Mouse (Mus musculus) lung, postnatal 10 days (tissue): ENCODE measurements at regions not wholly inside any gene's neighbourhood (a gene's known extent, or its start where the extent isn't known, plus 50 kb on each side); places are given as distances from the start of the nearest gene placed in this dataset.
"Not testable (repeated sequence)": the region's sequence is repeated elsewhere in the genome, so short reads cannot be mapped to it uniquely, and the experiment has no call there.

Experiments
- DNase-seq: peaks from one replicate; pipeline ENCODE4 v3.0.0; 2021

GRCm38 (mm10) chr15:24588943-24589342, 824.6 kb downstream of the Basp1 start:
- peak; percentile 64 for DNase-seq

DNA sequence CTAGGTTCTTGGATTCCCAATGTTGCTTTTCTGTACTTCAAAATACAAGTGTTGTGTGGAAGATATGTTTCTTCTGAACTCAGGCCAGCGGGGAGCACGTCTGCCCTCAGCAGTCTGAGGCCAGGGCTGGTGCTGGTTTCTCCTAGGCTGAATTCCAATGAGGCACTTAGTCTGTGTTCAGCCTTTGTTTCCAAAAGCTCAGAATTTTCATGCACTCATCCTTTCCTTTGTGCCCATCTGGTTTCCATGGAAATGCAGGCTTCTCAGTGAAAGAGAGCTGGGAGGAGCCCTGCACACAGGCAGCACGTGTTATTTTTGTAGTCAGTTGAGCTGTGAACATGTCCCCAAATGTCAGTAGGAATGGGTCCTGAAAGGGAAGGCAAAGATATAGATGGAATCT, 846.6 kb downstream of the Basp1 start:
- DNase-seq, result no peak

- no peak for DNase-seq
Observed at GRCm38 (mm10) chr15:24556806-24557205, 856.8 kb downstream of the Basp1 start.

DNA sequence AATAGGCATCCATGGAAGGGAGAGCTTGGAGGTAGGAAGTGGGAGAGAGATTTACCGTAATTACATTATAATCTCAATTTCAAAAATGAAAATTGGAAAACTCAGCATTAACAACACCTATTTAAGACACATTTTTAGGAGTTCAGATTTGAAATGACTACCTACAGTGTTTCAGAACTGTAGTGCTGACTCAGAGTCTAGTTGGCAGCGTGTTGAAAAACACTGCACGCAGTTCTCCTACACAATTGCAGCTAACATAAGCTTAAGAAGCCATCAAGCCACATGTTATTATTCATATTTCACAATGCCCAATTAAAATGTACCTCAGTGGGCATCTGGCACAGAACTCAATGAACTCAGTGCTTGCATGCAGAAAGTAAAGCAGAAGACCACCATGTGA, 863.5 kb downstream of the Basp1 start:
- no peak for DNase-seq

- DNase-seq, result no peak
Observed at GRCm38 (mm10) chr15:24530065-24530464, 883.5 kb downstream of the Basp1 start.

DNA sequence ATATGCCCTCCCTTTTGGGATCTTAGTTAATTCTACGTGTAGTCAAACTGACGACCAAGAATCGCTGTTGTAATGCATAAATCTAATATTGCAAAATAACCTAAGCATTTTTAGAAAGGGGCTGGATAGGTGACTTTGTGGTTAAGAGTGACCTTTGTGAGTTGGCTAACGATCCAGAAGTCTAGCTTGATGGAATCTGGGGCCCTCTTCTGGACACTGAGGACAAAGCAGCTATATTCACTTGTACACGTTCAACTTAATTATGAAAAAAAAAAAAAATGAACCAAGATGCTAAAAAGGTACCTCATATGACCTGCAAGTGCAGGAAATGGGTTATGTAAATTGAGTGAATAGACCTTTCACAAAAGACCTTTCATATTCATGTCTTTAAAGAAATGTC, 886.2 kb downstream of the Basp1 start:
- DNase-seq, result no peak

GRCm38 (mm10) chr15:24513926-24514325, 899.6 kb downstream of the Basp1 start:
- no peak for DNase-seq

DNA sequence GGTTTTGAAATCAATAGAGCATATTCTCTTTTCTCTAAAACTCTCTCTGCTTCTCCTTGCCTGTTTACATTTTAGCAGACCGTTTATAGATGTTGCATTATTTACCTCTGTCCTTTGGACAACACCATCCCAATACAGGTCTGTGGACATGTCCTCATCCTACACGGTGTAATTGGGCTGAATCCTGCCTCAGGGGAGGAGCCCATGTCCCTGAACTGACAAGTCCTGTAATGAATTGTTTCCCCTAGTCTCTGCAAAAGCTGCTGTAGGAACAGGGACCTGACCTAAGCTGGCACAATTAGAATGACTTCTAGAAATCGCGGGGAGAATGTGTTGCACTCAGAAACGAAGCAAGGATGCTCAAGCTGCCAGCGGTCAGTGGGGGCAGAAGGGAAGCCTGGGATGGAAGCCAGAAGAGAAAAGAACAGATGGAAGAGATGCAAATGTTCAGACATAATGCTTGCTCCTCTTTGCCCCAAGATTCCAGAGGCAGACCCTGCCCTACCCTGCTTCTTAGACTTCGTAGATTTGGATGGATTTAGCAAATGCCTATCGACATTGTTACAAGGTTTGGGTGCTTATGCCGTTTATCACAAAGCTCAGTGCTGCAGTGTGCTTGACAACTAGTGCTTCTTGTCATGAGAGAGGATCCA, 911.5 kb downstream of the Basp1 start:
- no peak for DNase-seq

DNA sequence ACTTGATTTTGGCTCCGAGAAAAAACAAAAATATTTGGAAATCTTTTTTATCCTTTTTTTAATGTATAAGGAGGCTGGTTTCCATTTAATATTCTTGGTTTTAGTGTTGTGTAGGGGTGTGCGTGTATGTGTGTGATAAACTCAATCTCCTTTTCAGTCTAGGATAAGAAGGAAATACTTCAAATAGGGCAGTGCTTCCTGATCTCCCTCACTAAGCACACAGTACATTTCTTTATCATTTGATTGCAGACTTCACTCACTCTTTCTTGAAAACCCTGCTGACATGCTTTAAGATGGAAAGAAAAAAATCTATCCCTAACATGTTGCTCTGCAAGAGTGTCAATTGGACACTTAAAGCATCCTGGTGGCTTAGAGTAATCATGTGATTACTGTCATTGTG, 927.3 kb downstream of the Basp1 start:
- no peak for DNase-seq

GRCm38 (mm10) chr15:24468239-24468638, 945.3 kb downstream of the Basp1 start:
- no peak for DNase-seq

- DNase-seq, result no peak
Observed at GRCm38 (mm10) chr15:24457726-24458125, 955.8 kb downstream of the Basp1 start.

GRCm38 (mm10) chr15:24433083-24433482, 980.5 kb downstream of the Basp1 start:
- DNase-seq, result no peak

DNA sequence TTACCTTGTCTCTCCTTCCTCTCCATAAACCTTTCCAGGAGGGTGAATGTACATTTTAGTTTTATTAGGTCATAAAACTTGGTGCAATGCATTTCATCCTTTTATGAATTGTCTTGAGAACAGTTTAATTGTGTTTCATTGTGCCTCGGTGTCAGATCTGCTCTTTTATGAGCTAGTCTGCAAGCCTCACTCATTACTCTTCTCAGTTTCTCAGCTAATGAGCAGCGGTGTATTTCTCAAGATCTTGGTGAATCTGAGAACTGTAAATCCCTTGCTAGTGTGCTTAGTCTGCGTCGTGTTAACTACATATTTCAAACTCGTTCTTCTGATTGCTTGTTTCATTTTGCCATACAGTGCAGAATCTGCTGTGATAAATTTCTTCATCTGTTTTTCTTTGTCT, 984.4 kb downstream of the Basp1 start:
- DNase-seq, result no peak

GRCm38 (mm10) chr15:24422333-24422942, 991.1 kb downstream of the Basp1 start:
- no peak for DNase-seq

GRCm38 (mm10) chr15:24419736-24420135, 993.8 kb downstream of the Basp1 start:
- no peak for DNase-seq

- no peak for DNase-seq
Observed at GRCm38 (mm10) chr15:24419186-24419585, 994.4 kb downstream of the Basp1 start.

- DNase-seq, result peak; percentile 35
Observed at GRCm38 (mm10) chr15:24407691-24408090, 1005.9 kb downstream of the Basp1 start.

DNA sequence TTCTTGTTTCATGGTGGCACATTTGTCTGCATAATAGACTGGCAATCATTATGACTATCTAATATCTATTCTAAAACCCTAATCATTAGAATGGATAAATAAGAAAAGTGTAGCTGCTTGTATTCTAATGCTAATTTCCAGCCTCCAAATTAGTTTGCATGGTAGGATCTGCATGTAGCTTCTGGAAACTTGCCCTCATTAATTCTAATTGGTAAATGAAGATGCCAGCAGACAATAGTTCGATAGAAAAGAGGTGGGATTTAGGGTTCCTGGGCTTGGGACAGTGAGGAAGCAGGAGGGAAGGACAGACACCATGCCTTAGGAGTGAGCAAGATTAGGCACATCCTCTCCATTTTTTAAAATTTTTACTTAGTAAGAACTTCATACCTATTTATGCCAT, 1008.3 kb downstream of the Basp1 start:
- DNase-seq, result no peak

DNA sequence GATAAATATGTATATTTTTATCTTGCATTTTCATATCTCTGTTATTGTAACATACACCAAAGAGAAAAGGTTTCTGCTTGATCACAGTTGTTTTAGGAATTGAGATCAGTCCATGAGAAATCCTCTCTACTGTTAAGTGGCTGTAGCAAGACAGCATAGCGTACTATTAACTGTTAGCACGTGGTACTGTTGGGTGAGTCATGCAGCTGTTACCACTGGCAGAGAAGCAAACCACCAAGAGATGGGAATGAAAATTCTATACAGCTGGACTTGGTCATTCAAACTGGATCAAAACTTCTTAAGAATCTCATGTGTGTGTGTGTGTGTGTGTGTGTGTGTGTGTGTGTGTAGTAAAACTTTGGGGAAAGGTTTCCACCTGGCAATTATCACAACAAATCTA, 1013.5 kb downstream of the Basp1 start:
- no peak for DNase-seq

GRCm38 (mm10) chr15:24358398-24358797, 1055.2 kb downstream of the Basp1 start:
- no peak for DNase-seq

- no peak for DNase-seq
Observed at GRCm38 (mm10) chr15:24348975-24349560, 1064.5 kb downstream of the Basp1 start.

DNA sequence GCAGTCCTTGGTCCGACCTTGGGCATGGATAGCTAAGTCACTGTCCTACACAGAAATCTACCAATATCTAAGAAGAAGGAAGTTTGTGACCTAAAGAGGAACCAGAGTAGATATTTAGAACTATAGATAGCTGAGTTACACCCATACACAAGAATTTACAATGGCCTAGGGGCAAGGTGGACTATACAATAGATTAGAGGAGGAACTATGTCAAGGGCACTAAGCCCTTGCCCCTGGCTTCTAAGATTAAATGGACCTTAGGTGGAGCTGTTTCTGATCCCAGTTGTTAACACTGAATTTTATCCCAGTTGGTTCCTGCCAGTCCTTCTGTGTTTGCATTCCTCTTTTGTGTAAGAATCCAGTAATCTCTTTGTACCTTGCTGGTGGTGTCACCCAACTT, 1077.7 kb downstream of the Basp1 start:
- not testable (repeated sequence) for DNase-seq

- not testable (repeated sequence) for DNase-seq
Observed at GRCm38 (mm10) chr15:24303123-24303522, 1110.4 kb downstream of the Basp1 start.

GRCm38 (mm10) chr15:24297236-24297635, 1116.3 kb downstream of the Basp1 start:
- DNase-seq, result no peak

DNA sequence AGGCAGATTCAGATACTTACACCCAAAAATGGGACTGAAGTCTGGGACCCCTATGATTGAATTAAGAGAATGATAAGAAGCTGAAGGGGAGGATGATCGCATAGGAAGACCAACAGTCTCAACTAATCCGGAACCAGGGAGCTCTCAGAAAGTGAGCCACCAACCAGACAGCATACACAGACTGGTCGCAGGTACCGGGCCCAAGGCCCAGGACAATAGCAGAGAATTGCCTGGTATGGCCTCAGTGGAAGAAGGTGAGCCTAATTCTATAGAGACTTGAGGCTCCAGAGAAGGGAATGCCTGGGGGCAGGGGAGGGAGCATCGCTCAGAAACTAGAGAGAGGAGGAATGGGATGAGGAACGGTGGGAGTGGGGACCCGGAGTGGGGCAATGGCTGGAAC, 1116.8 kb downstream of the Basp1 start:
- no peak for DNase-seq
